Mouse (Mus musculus) embryo, embryonic 9.5 days (tissue): ENCODE results near the gene Eif4a1.
A peak's percentile ranks its signal among the peaks of the same experiment; 100 is the strongest.

ENCODE experiments used
- DNase-seq: peaks from one replicate; pipeline ENCODE4 v3.0.0-alpha.2; 2017; ENCODE audit errors: extremely low spot score

Eif4a1 gene

GRCm38 (mm10) chr11:69679144-69679543 is 6.9 kb upstream of the Eif4a1 start:
- DNase-seq = no peak

- no peak for DNase-seq
Observed at GRCm38 (mm10) chr11:69671726-69672124, 498 bp downstream of the Eif4a1 start.

- peak; percentile 94 for DNase-seq
Observed at GRCm38 (mm10) chr11:69670786-69671725, 1.2 kb downstream of the Eif4a1 start.

DNA sequence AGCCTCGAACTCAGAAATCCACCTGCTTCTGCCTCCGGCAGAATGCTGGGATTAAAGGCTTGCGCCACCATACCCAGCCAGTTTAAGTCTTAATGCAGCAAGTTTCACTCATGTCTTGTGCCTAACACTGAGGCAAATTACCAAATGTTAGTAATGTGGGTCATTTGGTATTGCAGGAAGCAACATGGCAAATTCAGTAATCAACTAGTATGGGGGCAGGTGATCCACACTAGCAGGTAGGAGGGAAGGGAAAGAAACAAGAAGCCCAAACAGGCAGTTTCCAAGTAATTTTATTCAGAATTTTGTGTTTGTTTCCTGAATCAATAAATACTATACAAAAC is 5.6 kb downstream of the Eif4a1 start:
- no peak for DNase-seq

- peak; percentile 62 for DNase-seq
Observed at GRCm38 (mm10) chr11:69665961-69666664, 6.1 kb downstream of the Eif4a1 start, which contains the start of gene Cd68. Gene Cd68 (minus strand): TSS chr11:69666153.

GRCm38 (mm10) chr11:69665457-69665960 is 6.7 kb downstream of the Eif4a1 start:
- DNase-seq = no peak

DNA sequence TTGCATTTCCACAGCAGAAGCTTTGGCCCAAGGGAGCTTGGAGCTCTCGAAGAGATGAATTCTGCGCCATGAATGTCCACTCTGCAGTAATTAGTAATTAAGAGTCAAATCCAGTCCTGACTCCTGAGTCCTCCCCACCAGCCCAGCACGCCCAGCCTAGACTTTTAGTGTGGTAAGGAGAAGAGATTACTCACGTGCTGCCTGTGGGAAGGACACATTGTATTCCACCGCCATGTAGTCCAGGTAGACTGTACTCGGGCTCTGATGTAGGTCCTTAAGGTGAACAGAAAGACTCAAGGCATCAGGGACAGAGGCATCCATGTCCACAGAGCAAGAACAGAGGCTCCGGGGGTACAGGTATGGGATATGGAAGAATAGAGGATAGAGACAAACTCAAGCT is 7.4 kb downstream of the Eif4a1 start:
- DNase-seq = no peak

GRCm38 (mm10) chr11:69663795-69664194 is 8.4 kb downstream of the Eif4a1 start:
- no peak for DNase-seq

- DNase-seq = no peak
Observed at GRCm38 (mm10) chr11:69662967-69663671, 9.1 kb downstream of the Eif4a1 start.

DNA sequence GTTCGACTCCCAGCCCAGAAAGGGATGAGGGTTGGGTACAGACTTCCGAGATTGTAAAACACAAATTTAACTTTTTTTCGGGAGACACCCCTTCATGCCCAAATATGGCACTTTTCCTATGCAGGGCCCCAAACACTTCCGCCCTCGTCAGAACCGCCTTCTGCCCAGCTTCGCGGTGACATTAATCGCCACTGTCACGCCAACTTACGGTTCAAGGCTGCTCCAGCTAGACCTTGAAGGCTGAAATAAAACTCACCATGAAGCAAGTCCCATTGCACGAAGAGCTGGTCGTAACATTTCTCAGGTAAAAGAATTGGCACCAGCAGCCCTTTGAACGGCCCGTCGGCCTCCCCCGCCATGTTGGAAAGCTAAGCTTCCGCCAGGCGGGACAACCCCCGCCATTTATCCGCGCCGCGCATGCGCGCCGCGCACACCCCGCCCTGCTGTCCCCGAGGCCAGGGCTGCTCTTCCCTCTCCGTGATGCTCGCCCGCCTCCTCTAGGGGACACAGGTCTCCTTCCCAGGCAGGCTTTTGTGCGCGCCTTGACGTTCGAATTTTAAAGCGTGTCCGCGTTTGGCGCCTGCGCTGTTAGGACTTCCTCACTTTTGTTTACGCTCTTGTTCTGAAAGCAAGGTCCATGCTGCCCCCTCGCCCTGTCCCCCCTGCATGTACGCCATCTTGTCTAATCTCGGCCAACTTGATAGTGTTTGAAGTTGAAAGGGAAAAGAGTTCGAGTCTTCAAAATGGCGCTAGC is 9.8 kb downstream of the Eif4a1 start, which contains the start of gene Mpdu1:
TSS of gene Mpdu1 (minus strand) at position 430 of the 754 bp plus-strand sequence.
- DNase-seq = peak; percentile 95

- no peak for DNase-seq
Observed at GRCm38 (mm10) chr11:69661221-69661881, 10.9 kb downstream of the Eif4a1 start.

DNA sequence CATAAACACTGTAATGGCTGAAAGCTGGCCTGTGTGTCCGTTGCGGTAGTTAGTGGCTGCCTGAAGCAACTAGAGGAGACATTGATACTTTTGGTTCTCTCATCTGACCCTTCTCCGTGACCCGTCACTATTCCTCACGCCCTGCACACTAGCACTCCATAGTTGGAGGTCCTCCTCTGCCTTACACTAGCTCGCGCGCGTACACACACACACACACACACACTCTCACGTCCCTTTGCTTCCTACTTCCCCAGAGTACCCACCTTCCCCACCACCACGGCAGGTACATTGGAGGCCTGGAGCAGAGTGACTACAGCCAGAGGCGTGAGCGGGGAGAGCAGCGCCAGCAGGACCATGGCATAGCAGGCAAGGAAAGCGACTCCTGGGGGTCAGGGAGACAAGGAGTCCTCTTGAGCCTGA is 14.8 kb downstream of the Eif4a1 start:
- no peak for DNase-seq

GRCm38 (mm10) chr11:69656617-69657461 is 15.4 kb downstream of the Eif4a1 start:
- peak; percentile 71 for DNase-seq

DNA sequence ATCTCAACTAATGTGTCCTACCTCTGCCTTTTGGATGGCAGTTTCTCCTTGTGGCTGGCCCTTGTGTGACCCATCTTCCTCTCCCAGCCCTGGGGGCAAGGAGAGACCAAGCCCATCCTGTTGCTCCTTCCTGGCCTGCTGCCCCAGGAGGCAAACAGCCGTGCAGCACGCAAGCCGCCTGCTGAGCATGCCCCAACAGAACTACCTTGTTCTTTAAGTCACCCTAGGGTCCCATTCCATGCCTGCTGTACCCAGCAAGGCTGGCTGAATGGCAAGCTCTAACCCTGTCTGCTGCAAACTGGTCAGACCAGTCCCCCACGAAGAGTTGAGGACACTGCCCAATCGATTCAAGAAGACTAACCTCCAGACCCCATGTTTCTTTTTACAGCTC is 16.2 kb downstream of the Eif4a1 start:
- DNase-seq = no peak

DNA sequence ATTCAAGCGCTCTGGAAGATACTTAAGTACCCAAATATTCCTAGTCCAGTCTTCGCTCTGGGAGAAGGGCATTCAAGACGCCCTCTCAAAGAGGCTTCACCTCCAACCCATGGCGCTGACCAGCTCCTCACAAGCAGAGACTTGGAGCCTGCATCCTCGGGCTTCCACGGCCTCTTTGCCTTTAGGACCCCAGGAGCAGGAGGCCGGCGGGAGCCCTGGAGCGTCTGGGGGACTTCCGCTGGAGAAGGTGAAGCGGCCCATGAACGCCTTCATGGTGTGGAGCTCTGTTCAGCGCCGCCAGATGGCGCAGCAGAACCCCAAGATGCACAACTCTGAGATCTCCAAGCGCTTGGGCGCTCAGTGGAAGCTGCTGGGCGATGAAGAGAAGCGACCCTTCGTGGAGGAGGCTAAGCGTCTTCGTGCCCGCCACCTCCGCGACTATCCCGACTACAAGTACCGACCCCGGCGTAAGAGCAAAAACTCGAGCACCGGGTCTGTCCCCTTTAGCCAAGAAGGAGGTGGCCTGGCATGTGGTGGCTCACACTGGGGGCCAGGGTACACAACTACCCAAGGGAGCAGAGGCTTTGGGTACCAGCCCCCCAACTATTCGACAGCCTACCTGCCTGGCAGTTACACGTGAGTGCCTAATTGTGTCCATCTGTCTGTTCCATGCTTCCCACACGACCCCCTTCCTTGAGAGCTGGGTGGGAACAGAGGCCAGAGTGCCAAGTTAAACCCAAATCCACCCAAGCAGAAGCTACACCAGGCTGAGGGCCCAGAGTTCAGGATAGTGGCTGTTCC is 16.8 kb downstream of the Eif4a1 start, which contains the start of gene Sox15:
TSS of gene Sox15 (plus strand) at position 51 of the 801 bp plus-strand sequence.
- DNase-seq = peak; percentile 81

DNA sequence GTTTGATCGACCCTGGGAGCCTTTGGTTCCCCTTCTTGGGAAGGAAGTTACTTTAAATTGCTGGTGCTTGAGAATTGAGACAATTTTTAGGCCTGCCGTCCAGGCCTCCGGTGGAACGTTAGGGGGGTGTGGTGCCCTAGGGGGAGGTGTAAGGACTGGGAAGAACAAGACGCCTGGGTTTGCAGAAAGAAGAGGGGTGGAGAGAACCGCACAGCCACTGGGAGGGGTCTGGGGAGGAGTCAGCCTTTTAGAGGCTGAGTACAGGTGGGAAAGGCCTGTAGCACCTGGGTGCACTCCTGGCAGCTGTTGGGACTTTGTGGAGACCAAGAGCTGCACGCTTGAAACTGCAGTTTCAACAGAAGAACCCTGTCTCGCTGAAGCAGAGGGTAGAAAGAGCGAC is 17.5 kb downstream of the Eif4a1 start:
- no peak for DNase-seq

DNA sequence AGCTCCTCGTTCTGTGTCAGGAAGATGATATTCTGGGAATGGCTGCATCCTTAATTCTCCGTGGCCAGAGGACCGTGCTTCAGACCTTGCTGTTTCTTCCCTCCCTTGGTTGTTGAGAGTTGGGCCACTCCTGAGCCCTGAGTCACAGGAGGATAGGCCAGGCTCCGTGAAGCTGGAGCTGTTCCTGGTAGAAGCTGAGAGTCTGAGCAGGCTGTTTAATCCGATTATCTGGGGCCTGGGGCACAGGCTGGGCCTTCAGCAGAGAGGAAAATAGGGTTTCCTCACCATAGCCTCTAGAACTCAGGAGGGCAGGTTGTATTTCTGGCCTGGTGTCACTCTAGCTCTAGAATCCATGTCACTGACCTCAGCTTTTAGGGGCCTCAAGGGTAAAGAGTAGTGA is 18.8 kb downstream of the Eif4a1 start:
- no peak for DNase-seq

DNA sequence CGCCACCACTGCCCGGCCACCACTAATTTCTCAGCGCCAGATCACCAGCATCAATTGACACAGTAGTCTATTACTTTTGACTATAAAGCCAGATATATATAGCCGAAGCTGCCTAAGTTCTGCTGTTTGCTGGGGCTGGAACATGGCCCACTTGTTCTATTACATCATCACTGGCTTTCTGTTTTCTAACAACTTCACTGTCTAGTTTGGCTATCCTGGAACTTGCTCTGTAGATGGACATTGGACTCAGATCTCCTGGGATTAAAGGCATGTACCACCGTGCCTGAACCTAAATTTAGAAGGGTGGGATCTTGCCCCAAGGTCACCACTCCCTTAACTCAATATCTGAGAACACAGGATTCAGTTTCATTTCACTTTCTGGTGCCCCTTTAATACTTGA is 26.4 kb downstream of the Eif4a1 start:
- no peak for DNase-seq

GRCm38 (mm10) chr11:69635471-69635870 is 36.8 kb downstream of the Eif4a1 start:
- no peak for DNase-seq
